Mouse (Mus musculus) urinary bladder, postnatal 0 days (tissue): ENCODE data around the gene Cic. TPM values are rescaled to one million over a fixed set of nuclear protein-coding genes. Genes with fewer than 3 reads are reported as not detected.

Source experiments
- microRNA-seq: library from miRNA; unstranded; fragments of <30 nt; microRNA quantifications from one replicate; pipeline ENCODE4, GENCODE M21; 2016
- polyA plus RNA-seq: library from polyadenylated mRNA; unstranded; fragments of >200 nt; fragmentation: Nextera tagmentation; extraction: Ambion mirVana; gene quantifications from 2 replicates; pipeline ENCODE4 v1.2.1, GENCODE M21; 2015

Gene Cic
- polyA plus RNA-seq, result 15.5 and 17.7 TPM in 2 replicates

DNA sequence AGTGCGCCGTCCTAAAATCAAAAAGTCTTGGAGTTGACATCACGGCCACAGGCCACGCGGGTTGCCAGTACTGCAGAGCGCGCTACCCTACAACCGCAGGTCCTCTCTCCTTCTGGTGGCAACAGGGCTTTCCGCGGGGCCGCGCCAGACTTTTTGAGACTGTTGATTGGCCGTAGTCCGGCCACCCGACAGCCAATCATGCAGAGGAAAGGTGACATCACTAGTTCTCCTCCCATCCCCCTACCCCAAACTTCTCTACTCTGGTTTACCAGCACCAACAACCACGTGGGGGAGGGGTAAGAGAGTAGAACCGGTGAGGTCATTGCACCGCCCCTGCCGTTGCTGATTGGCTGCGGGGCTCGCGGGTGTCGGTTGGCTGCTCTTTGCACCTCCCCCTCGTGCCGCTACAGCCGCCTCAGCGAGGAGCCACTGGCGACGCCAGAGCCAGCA, at the start of gene Cic:
Gene Cic (plus strand): TSS at position 404 of the 450 bp plus-strand sequence.

DNA sequence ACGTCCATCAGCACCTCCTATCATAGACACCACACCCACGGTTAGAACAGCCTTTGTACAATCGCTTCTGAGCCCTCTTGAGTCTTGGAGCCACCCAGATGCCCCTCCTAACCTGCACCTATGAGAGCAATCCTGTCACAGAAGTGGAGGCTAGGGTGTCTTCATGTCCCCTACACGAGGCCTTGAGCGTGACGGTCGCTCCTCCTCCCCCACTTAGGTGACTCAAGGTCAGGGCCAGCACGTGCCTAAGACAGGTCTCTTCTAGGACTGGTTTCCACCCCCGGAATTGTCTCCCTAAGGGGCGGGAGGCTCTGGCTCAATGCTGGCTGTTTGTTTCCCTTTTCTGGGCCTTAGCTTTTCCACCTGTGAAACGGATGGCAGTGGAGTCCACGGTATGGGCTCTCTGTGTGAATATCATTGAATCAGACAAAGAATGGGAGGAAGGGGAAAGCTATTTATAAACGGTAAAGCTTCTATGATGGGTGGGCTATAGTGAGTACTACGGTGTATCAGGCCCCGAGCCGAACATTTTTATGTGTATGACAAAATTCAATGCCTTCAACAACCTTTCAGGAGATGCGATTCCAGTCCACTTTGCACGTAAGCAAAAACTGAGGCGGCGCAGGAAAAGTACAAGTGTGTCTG, 46.9 kb upstream of the Cic start, which contains the start of gene Dedd2:
Gene Dedd2 (minus strand): TSS at position 159 of the 645 bp plus-strand sequence.

DNA sequence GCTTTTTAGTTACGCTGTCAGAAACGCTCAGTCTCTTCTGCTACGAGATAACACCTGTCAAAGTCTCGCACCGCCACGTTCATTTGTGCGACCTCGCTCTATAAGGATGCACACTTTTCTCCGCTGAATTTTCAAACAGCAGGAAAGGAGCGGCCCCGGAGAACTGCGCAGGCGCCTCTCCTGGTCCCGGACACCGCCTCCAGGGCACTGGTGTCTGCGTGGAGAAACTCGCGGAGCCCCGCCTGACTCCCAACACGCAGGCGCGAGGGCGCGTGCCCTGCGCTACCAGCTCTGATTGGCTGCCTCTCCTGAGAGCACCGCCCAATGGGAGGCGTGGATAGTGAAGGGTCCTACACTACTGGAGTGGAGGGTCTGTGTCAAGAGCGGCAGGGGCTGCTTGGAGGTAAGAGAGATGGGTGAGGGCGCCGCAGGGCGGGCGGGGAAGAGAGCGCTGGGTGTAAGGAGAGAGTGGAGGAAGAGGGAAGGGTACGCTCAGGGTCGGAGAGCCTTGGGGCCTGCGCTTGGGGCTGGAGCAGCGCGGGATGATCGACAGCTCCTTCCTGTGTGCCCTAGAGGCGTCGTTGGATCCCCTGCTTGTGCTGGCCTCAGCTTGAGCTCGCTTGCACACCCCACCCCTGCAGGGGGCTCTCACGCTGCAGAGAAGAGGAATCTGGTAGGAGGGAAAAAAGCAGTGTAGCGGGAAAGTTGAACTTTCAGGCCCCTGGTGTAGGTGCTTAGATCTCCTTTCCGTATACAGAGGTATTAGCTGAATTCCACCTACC, 46.2 kb upstream of the Cic start, which contains the start of gene Zfp526:
Gene Zfp526 (plus strand): TSS at position 324 of the 782 bp plus-strand sequence.

DNA sequence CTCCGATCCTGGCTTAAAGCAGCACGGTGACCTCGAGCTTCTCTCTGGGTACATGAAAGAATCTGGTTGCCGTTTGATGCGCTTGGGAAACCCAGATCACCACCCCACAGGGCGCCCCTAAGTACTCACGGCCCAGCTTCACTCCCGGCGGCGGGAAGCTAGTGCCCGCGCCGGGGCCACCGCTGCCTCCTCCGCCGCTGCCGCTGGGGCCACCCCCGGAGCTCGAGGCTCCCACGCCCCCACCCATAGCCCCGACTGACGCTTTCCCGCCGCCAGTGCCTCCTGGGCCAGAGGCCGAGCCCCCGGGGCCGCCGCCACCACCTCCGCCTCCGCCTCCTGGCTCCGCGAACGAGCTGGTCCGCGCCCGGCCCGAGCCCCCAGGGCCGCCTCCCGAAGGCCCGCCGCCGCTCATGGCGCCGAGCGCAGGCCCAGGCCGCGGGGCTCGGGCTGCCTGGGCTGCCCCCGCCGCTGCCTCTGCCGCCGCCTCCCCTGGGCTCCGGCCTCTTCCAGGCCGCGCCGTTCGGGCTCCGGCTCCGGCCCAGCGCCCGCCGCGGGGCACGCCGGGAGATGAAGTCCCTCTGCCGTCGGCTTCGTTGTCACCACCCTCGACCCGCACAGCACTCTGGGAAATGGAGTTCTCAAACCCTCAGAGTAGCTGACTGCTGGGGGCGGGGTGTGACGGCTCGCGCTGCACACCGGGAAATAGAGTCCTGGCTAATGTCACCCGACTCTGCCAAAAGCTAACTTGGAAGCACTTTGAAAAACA, 30.1 kb upstream of the Cic start, which contains the start of gene Gsk3a:
Gene Gsk3a (minus strand): TSS at position 603 of the 766 bp plus-strand sequence.

DNA sequence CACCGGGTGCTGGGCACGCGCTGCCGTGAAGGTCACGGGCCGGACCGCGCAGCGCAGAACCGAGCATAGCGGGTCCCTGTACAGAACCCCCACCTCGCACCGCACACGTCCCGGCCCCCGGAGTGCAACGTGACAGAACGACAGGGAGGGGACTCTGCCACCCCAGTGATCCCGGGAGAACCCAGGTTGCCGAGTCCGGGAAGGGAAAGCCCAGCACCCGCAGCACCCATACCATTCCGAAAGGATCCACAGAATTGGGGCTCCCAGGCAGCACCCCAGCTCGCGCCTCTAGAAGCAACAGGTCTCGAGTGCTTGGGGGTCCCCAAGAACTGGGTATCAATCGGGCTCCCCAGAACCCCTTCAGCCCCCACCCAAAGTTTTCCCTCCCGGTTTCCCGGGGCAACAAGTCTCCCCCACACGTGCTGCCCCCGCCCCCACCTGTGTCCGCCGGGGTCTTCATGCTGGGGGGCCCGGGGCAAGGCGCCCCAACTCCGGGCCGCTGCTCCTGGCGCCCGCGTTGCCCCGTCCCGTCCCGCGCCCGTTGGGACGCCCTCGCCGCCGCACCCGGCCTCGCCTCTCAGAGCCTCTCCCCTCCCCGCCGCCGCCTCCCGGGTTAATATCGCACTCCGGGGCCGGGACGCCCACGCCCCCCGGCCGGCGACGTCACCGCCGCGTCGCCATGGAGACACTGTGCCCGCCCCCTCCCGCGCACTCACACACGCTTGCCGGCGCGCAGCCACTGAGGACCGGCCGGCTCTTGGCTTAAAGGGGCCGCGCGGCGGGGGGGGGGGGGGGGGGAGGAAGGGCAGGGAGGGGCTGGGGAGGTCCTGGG, 17.1 kb upstream of the Cic start, which contains the start of gene Erf:
Gene Erf (minus strand): TSS at position 621 of the 832 bp plus-strand sequence.

DNA sequence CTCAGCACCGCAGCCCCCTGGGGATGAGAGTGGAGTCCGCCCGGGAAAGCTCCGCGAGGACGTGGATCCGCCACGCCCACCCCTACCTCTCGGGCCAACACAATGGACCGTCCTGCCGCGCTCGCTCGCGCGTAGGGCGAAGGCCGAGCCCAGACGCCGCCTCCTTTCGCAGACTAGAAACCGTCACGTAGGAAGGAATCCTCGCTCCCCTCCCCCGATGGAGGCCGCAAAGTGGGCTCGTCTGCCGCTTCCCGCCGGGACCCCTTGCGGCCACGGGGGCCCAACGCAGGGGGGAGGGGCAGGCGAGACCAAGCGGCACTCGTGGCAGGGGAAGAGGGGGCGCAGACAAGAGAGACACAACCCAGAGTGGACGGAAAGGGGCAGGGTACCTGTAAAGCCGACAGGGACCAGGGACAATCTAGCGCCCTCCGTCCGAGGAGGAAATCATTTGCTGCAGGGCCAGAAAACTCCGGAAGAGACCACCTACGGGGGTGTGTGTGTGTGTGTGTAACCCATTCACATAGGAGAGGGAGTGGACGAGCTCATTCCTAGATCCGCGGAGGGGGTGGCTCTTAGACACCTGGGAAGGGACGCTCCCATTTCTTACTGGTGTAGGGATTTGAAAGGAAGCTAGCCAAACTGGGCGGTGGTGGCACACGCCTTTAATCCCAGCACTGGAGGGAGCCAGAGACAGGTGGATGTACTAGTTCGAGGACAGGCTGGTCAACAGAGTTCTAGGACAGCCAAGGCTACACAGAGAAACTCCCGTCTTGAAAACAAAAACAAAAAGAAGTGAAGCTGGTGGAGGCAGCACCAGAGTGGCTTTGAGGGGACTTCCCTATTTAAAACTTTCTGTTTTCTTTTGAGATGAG, 30.2 kb downstream of the Cic start, which contains the start of gene Pafah1b3:
Gene Pafah1b3 (minus strand): TSS at position 533 of the 872 bp plus-strand sequence.

DNA sequence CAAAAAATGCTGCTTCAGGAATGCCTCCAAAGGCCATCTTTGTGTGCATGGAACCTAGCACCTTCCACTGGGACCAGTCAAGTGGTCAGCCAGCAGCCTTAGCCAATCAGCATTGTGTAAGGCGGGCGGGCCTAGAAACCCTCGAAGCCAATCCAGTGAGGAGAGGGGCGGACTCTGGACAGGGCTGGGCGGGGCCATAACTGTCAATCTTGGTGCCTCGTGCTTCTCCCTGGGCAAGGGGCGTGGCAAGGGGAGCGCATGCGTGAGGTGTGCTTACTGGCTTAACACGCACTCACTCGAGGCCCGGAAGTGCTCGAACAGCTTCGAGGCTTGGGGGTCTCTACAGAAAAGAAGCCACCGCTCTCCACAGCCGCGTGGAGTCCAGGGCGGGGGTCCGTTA, 33.6 kb downstream of the Cic start, which contains the start of gene Prr19:
Gene Prr19 (plus strand): TSS at position 349 of the 400 bp plus-strand sequence.

DNA sequence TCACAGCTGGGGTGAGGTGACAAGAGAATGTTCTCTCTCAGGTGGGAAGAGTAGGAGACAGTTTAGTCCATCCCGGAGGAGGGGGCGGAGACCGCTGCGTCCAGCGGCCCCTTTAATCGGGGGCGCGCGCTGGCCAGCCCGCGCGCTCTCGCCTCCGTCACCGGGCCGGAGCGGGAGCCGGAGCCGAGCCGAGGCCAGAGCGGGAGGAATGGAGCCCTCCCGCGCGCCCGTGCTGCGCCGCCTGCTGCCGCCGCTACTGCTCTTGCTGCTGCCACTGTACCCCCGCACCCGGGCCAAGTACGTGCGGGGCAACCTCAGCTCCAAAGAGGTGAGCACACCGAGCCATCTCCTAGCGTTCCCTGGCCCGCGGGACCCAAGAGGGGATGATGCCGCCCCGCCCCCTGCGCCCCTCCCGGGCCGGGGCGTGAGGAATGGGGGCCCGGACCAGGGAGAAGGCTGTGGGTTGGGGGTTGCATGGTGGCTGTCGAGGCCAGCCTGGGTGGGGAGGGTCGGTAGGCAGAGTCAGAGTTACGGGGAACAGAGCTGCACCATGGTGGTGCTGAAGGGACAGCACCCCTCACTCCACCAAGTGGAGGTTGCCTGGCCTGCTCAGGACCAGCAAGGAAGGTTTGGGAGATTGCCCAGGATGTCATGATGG, 38.6 kb downstream of the Cic start, which contains the start of gene Tmem145:
Gene Tmem145 (plus strand): TSS at position 151 of the 658 bp plus-strand sequence.

DNA sequence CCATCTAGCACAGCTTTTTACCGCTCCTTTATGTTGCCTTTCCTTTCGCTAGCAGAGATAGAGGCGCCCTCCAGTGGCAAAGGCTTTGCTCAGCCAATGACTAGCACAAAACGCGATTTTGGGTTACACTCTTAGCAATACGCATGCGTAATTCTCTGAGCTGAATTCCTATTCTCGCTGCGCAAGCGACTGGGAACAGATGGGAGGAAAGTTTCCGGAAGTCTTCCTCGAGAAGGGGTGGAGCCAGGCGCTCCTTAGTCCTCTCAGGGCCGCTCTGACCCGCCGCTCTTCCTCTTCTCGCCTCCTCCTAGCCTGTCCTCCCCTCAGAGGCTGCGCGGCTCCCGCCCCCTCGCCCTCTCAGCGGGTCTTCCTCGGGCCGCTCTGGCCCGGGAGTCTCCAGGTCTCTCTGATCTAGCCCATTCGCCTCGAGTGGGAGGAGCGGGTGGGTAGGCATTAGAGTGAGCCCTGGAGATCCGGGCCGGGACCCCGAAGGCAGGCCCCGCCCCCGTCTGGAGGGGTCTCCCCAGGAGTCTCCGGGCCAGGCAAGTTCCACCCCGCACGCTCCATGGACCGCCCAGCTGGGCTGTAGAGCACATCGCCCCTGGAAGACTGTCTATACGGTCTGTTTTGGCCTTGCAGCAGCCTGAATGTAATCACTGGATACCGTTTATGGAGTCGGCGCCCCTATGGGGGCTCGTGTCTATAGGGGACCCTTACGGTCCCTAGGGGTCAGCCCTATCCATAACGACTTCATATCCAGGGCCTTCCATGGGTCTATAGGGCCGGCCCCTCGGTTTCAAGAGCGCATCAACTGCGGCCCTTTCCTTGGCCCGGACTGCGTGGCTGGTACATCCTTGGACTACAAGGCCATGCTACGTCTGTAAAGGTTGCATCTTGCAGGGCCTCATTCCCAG, 49.3 kb downstream of the Cic start, which contains the start of gene Megf8:
Gene Megf8 (plus strand): TSS at position 633 of the 914 bp plus-strand sequence.

Small RNA genes within 50 kb of the gene (microRNA-seq; reads per million reads assigned to microRNA genes)
- gene Mir7048, result not detected

Other genes starting within 250 kb of the Cic start
- 2.3 and 2.5 TPM in 2 replicates for gene Grik5, start 195.4 kb upstream of the Cic start, polyA plus RNA-seq
- gene Zfp574, start 195.1 kb upstream of the Cic start, polyA plus RNA-seq, result 12.6 and 13.3 TPM in 2 replicates
- 0.53 and 0.61 TPM in 2 replicates for gene Pou2f2, start 88.0 kb upstream of the Cic start, polyA plus RNA-seq
- 4.9 and 6.8 TPM in 2 replicates for gene Dedd2, start 47.1 kb upstream of the Cic start, polyA plus RNA-seq
- 2.0 and 2.2 TPM in 2 replicates for gene Zfp526, start 46.3 kb upstream of the Cic start, polyA plus RNA-seq
- gene Gsk3a, start 29.9 kb upstream of the Cic start, polyA plus RNA-seq, result 5.7 and 6.7 TPM in 2 replicates
- 6.8 and 8.8 TPM in 2 replicates for gene Erf, start 16.9 kb upstream of the Cic start, polyA plus RNA-seq
- 75.9 and 76.1 TPM in 2 replicates for gene Pafah1b3, start 30.3 kb downstream of the Cic start, polyA plus RNA-seq
- gene Prr19, start 33.7 kb downstream of the Cic start, polyA plus RNA-seq, result not detected in 2 replicates
- gene Tmem145, start 38.4 kb downstream of the Cic start, polyA plus RNA-seq, result 0.10 TPM in 1 of 2 replicates, not detected in the other
- gene Megf8, start 49.5 kb downstream of the Cic start, polyA plus RNA-seq, result 5.2 TPM in 2 replicates
- 0.60 and 0.94 TPM in 2 replicates for gene Cnfn, start 102.0 kb downstream of the Cic start, polyA plus RNA-seq
- gene Lipe, start 131.0 kb downstream of the Cic start, polyA plus RNA-seq, result 4.5 and 5.9 TPM in 2 replicates
- not detected in 2 replicates for gene Cxcl17, start 145.2 kb downstream of the Cic start, polyA plus RNA-seq
- 2.9 and 7.7 TPM in 2 replicates for gene Ceacam1, start 209.9 kb downstream of the Cic start, polyA plus RNA-seq